Mouse (Mus musculus): Measurements from ENCODE around the gene Ifit2.

GRCm38 (mm10) chr19:34511528-34511927 is 39.0 kb upstream of the Ifit2 start:
- no peak for TF ChIP-seq GATA1 (IDR thresholded peaks at IDR 0.05; ENCODE audit: low read length)
- no peak for TF ChIP-seq TAL1 (IDR thresholded peaks at IDR 0.05; ENCODE audit: low read length)

All from erythroblast, embryonic 14.5 days (primary cell).